29 mouse cellular contexts compared by ENCODE assay signal in the genomic region with DNA sequence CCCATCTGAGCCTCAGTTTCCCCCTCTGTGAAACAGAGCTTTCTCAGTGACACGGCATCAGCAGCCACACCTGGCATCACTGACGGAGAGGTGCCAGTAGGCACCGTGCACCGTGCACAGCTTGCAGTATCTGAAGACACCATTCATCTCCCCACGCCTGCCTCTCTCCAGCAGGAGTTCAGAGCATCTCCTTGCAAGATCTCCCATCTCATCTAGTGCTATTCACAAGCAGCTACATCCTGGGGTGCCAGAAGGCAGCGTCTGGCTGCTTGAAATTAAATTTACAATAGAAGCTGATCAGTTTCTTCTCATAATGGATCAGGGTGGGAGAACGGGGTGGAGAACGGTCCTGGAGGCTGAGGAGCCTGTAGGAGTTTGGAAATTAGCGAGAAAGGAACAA.
DNase-seq lines count a peak whose midpoint lies in the region; ATAC-seq and TF ChIP-seq lines count a peak whose summit lies in the region.
"Had no signal": no experiment of that assay in that cellular context is flagged by ENCODE, and none has a peak within 500 bp of the region (broad histone marks: within the 10 kb centered on the region; RNA-seq: fewer than 3 reads in every experiment).

No protein-coding gene starts in this region.

- TF ChIP-seq CTCF in layer of hippocampus, adult 2 months (conservative IDR thresholded peaks at IDR 0.05) = no peak

- no peak overlapping the region for H3K9ac ChIP-seq in hindbrain, embryonic 13.5 days
- no peak overlapping the region for H3K9ac ChIP-seq in hindbrain, embryonic 12.5 days
- H3K9ac ChIP-seq: forebrain, embryonic 13.5 days; limb, embryonic 12.5 days; liver, embryonic 15.5 days; lung, embryonic 14.5 days; stomach, embryonic 15.5 days had no signal

- H3K27me3 ChIP-seq in hindbrain, embryonic 13.5 days = no peaks in the 10 kb centered on the region
- no peaks in the 10 kb centered on the region for H3K27me3 ChIP-seq in hindbrain, embryonic 12.5 days
- H3K27me3 ChIP-seq: forebrain, embryonic 13.5 days; limb, embryonic 12.5 days; liver, embryonic 15.5 days; stomach, embryonic 15.5 days had no signal

- no peak overlapping the region for H3K4me3 ChIP-seq in hindbrain, embryonic 13.5 days
- H3K4me3 ChIP-seq in hindbrain, embryonic 12.5 days = no peak overlapping the region
- H3K4me3 ChIP-seq in layer of hippocampus, adult 2 months = no peak overlapping the region
- H3K4me3 ChIP-seq: forebrain, embryonic 13.5 days; left cerebral cortex, adult 2 months; limb, embryonic 12.5 days; liver, embryonic 15.5 days; stomach, embryonic 15.5 days had no signal

- H3K9me3 ChIP-seq in hindbrain, embryonic 13.5 days = no peaks in the 10 kb centered on the region
- no peaks in the 10 kb centered on the region for H3K9me3 ChIP-seq in hindbrain, embryonic 12.5 days (replicated peaks)
- H3K9me3 ChIP-seq: forebrain, embryonic 13.5 days; limb, embryonic 12.5 days; stomach, embryonic 15.5 days had no signal

- ATAC-seq in hindbrain, embryonic 13.5 days (ENCODE audit: low FRiP score) = no peak
- ATAC-seq in hindbrain, embryonic 12.5 days (ENCODE audit: low FRiP score) = no peak
- ATAC-seq: forebrain, embryonic 13.5 days had no signal

- H3K4me2 ChIP-seq in hindbrain, embryonic 13.5 days = no peak overlapping the region
- no peak overlapping the region for H3K4me2 ChIP-seq in hindbrain, embryonic 12.5 days (replicated peaks)
- H3K4me2 ChIP-seq: forebrain, embryonic 13.5 days; heart, embryonic 11.5 days; limb, embryonic 12.5 days; liver, embryonic 15.5 days; lung, embryonic 14.5 days; stomach, embryonic 15.5 days had no signal

- WGBS in hindbrain, embryonic 13.5 days = 81% methylated on average over 9 of the region's 9 CpGs
- WGBS in hindbrain, embryonic 12.5 days = 79% methylated on average over 9 of the region's 9 CpGs

- H3K36me3 ChIP-seq in hindbrain, embryonic 13.5 days = no peaks in the 10 kb centered on the region
- H3K36me3 ChIP-seq in hindbrain, embryonic 12.5 days = no peaks in the 10 kb centered on the region
- H3K36me3 ChIP-seq: G1E; limb, embryonic 12.5 days; liver, embryonic 15.5 days; stomach, embryonic 15.5 days had no signal

- H3K27ac ChIP-seq in hindbrain, embryonic 13.5 days = 0 out of 2 replicates have a peak overlapping the region, but pooled peaks have one; percentile 23
- no peak overlapping the region for H3K27ac ChIP-seq in hindbrain, embryonic 12.5 days
- H3K27ac ChIP-seq in layer of hippocampus, adult 2 months = peak overlapping the region; percentile 44; the same call in 1 of the 2 replicates
- H3K27ac ChIP-seq: forebrain, embryonic 13.5 days; kidney, postnatal 0 days; left cerebral cortex, adult 2 months; limb, embryonic 12.5 days; liver, embryonic 15.5 days; stomach, embryonic 15.5 days had no signal

- peak; percentile 38 to 42 for DNase-seq in layer of hippocampus, adult 2 months (ENCODE audit: low spot score in 2 of 2)
- DNase-seq in layer of hippocampus, postnatal 10 days (ENCODE audit: low spot score in 2 of 2) = no peak
- DNase-seq in layer of hippocampus, adult 8-10 months (ENCODE audit: low spot score in 2 of 2) = peak; percentile 37 to 42
- DNase-seq in heart, postnatal 4 days = no peak
- DNase-seq in adrenal gland, postnatal 14 days = no peak
- DNase-seq: adrenal gland, adult 8-10 months; cerebellum, adult 11 months; cerebellum, adult 9-10 months; cerebellum, postnatal 36 days; gastrocnemius, postnatal 36 days; heart, adult 18-20 months; heart, postnatal 36 days; kidney, adult 18-20 months; kidney, postnatal 4 days; lung, embryonic 14.5 days; lung, postnatal 14 days; midbrain, embryonic 14.5 days; right cerebral cortex, postnatal 25 days; thymus, postnatal 14 days had no signal

- peaks cover 10% of the 10 kb centered on the region for H3K4me1 ChIP-seq in hindbrain, embryonic 13.5 days (replicated peaks)
- 0 out of 2 replicates have a peak, but pooled peaks cover 2% of the 10 kb centered on the region for H3K4me1 ChIP-seq in hindbrain, embryonic 12.5 days
- H3K4me1 ChIP-seq: forebrain, embryonic 13.5 days; limb, embryonic 12.5 days; liver, embryonic 15.5 days; stomach, embryonic 15.5 days had no signal

Comparison
In these comparisons a context has a peak if more than half of its experiments do, and no peak if none do; other contexts are left out.
1. DNase-seq: peak in layer of hippocampus, adult 2 months (2 of 2) and layer of hippocampus, adult 8-10 months (2 of 2); none in layer of hippocampus, postnatal 10 days (0 of 2), heart, postnatal 4 days (single experiment) and adrenal gland, postnatal 14 days (single experiment).